Mouse (Mus musculus): ENCODE results near the gene Itpr3. TPM values are rescaled to one million over a fixed set of nuclear protein-coding genes. Genes with fewer than 3 reads are reported as not detected.

Itpr3 gene
- polyA plus RNA-seq, 1 experiment from 2014 or later: 0.41 TPM

DNA sequence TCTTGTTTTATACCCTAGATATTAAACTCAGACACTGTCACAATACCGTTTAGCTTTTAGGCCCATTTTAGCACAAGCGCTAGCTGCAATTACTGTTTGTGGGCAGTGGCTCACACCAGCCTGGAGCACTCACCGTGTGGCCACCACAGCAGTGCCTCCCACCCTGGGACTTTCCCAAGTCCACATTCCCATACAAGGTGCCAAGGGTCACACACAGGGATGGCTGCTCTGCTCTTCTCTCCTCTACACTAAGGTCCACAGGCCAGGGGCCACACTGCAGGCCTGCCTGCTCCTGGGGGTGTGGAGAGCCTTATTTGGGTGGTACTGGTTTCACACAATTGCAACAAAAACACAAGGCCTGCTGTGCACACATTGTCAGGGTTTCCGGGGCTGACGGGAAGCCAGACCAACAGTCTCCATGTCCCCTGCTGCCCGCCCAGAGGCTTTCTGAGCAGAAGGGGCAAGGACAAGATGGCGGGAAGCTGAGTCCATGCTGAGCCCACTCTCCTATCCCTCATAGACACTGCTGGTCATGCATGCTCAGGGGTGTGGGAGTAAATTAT is 66.8 kb downstream of the Itpr3 start:
- Histone ChIP-seq H3K36me3 (ENCODE audit: poor library complexity, severe bottlenecking) (peaks cover 33% of the 10 kb centered on the region), H3K27ac (no peak overlapping the region), H3K27me3 (no peaks in the 10 kb centered on the region), H3K9ac (no peak overlapping the region), H3K4me3 (no peak overlapping the region), H3K4me1 (peaks cover 46% of the 10 kb centered on the region), H3K9me3 (replicated peaks) (no peaks in the 10 kb centered on the region), H3K4me2 (no peak overlapping the region)
- no peak for ATAC-seq
- 80% methylated on average over 7 of the region's 7 CpGs for WGBS

DNA sequence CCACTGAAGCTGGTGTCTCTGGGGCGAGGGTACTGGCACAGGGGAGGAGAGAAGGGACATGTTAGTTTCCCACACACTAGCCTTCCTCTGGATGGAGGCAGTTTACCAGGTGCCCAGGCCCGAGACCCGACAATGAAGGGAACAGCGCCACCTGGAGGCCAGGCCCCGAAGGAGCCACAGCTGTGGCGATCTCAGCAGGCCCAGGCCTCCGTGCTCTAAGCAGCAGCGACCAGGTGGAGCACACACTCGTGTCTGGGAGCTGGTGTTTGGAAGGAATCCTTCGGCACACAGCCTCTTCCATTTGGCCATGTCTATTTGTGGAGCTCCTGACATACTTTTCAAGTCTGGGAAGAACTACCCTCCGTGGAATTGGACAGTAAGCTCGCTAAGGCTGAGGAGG is 68.1 kb downstream of the Itpr3 start:
- Histone ChIP-seq H3K36me3 (ENCODE audit: poor library complexity, severe bottlenecking) (peaks cover 33% of the 10 kb centered on the region), H3K4me1 (peaks cover 53% of the 10 kb centered on the region), H3K27ac (no peak overlapping the region), H3K9ac (no peak overlapping the region), H3K4me3 (no peak overlapping the region), H3K27me3 (no peaks in the 10 kb centered on the region), H3K4me2 (no peak overlapping the region), H3K9me3 (replicated peaks) (no peaks in the 10 kb centered on the region)
- WGBS: 34% methylated on average over 12 of the region's 12 CpGs
- ATAC-seq: no peak

DNA sequence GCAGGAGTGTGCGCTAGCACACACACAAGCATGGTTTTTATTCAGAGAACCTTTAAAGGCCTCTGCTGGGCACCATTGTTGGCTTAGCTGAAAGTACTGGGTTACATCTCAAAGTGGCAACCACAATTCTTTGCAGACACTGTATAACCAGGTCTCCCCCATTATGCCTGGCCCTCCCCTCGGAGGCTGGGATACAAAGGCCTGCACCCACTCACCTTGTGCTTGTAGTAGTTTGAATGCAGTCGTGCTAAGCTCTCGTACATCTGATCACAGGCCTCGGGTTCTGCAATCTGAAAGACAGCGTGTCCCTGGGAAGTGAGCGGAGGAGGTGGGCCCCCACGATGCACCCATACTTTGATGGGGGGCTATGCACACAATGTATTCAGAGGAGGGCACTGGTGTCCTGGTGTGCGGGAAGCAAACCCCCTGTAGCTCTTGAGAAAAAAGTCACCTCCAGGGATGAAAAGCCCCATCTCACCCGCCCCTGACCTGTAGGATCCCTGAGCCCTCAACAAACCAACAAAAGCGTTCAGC is 68.6 kb downstream of the Itpr3 start:
- 83% methylated on average over 11 of the region's 11 CpGs for WGBS
- peaks cover 33% of the 10 kb centered on the region for H3K36me3 ChIP-seq (ENCODE audit: poor library complexity, severe bottlenecking)
- H3K27me3 ChIP-seq: no peaks in the 10 kb centered on the region
- no peak for ATAC-seq
- H3K4me1 ChIP-seq: peaks cover 53% of the 10 kb centered on the region
- H3K27ac ChIP-seq: no peak overlapping the region
- H3K9ac ChIP-seq: 0 out of 2 replicates have a peak overlapping the region, but pooled peaks have one; percentile 6
- no peaks in the 10 kb centered on the region for H3K9me3 ChIP-seq (replicated peaks)
- H3K4me3 ChIP-seq: no peak overlapping the region
- H3K4me2 ChIP-seq: no peak overlapping the region

DNA sequence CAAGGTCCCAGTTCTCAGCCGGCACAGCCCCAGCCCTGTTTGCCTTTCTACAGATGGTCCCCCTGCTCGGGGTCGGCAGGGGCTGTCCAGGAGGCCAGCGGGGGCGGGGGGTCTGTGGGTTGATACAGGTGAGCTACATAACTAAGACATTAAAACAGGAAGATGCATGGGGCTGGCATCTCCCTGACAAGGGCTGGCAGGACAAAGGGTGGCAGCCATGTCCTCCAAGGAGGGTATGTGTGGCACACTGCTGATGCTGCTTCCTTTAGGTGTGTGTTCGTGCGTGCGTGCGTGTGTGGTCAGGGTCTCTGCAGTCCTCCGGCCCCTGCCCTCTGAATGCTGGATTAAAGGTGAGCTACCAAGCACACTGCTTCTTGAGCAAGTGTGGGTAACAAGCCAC is 69.9 kb downstream of the Itpr3 start:
- Histone ChIP-seq H3K9ac (no peak overlapping the region; the same call in 1 of the 2 replicates), H3K4me3 (no peak overlapping the region), H3K9me3 (replicated peaks) (no peaks in the 10 kb centered on the region), H3K27ac (no peak overlapping the region), H3K4me2 (no peak overlapping the region), H3K27me3 (no peaks in the 10 kb centered on the region), H3K4me1 (peaks cover 48% of the 10 kb centered on the region), H3K36me3 (ENCODE audit: poor library complexity, severe bottlenecking) (peaks cover 30% of the 10 kb centered on the region)
- no peak for ATAC-seq
- 87% methylated on average over 10 of the region's 10 CpGs for WGBS

DNA sequence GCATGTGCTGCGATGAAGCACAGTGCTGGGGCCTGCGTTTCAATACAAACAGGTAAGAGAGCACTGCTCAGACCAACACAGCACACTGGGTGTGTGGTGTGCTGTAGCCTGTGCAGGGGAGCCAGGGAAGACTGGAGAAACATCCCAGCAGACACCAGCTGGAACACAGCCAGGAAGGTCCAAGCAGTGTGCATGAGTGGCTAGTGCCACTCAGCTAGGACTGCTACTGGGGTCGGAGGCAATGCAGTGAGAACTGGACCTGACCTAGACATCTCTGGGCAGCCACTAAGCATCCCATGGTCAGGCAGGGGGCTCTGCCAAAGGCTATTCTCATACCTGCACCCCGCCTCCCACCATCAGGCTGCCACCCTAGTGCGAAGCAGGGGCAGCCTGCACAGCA is 71.1 kb downstream of the Itpr3 start:
- Histone ChIP-seq H3K9me3 (replicated peaks) (no peaks in the 10 kb centered on the region), H3K27ac (no peak overlapping the region), H3K9ac (no peak overlapping the region), H3K4me2 (no peak overlapping the region), H3K4me1 (peaks cover 55% of the 10 kb centered on the region), H3K36me3 (ENCODE audit: poor library complexity, severe bottlenecking) (peaks cover 18% of the 10 kb centered on the region), H3K4me3 (no peak overlapping the region), H3K27me3 (no peaks in the 10 kb centered on the region)
- WGBS: 95% methylated on average over 5 of the region's 5 CpGs
- ATAC-seq: no peak

DNA sequence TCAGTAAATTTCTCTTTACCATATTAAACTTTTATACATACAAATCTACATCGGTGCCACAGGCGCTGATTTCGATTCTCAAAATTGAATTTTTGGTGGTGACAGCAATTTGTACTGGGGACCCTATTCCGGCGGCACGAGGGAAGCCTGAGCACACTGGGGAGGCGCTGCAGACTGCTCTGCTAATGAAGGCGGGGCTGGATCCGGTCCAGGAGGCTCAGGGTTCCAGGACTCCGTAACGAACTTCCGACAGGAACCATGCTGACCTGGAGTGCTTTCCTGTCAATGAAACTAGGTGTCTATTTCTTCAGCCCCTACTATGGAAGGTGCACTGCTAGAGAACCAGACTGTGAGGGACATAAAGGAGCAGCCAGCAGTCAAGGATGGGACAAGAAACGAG is 72.2 kb downstream of the Itpr3 start:
- H3K27me3 ChIP-seq: no peaks in the 10 kb centered on the region
- no peak overlapping the region for H3K4me3 ChIP-seq
- WGBS: 69% methylated on average over 13 of the region's 13 CpGs
- H3K27ac ChIP-seq: no peak overlapping the region
- H3K4me2 ChIP-seq: no peak overlapping the region
- no peak overlapping the region for H3K9ac ChIP-seq
- ATAC-seq: no peak
- peaks cover 59% of the 10 kb centered on the region for H3K4me1 ChIP-seq
- no peaks in the 10 kb centered on the region for H3K9me3 ChIP-seq (replicated peaks)
- H3K36me3 ChIP-seq (ENCODE audit: poor library complexity, severe bottlenecking): peaks cover 7% of the 10 kb centered on the region; the same call in 1 of the 2 replicates

DNA sequence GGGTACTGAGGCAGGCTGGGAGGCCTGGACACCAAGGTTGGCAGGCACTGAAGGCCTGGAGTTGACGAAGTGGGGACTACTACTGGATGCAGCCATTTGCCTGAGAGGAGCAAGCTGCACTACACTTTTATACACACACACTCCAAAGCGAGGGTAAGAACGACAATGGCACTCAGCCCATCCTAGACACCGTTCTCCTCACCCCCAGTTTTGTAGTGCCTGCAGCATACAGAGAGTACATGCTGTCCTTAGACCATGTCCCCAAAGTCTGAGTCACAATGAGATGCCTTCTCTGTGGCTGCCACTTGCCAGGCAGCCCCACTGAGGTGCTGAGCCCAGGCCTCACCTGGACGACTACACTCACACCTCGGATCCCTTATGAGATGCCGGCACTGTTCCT is 72.7 kb downstream of the Itpr3 start:
- no peaks in the 10 kb centered on the region for H3K9me3 ChIP-seq (replicated peaks)
- no peaks in the 10 kb centered on the region for H3K27me3 ChIP-seq
- H3K4me3 ChIP-seq: no peak overlapping the region
- no peak overlapping the region for H3K4me2 ChIP-seq
- H3K9ac ChIP-seq: no peak overlapping the region
- no peak for ATAC-seq
- 89% methylated on average over 7 of the region's 7 CpGs for WGBS
- 0 out of 2 replicates have a peak, but pooled peaks cover 4% of the 10 kb centered on the region for H3K36me3 ChIP-seq (ENCODE audit: poor library complexity, severe bottlenecking)
- 0 out of 2 replicates have a peak overlapping the region, but pooled peaks have one; percentile 8 for H3K27ac ChIP-seq
- peaks cover 63% of the 10 kb centered on the region for H3K4me1 ChIP-seq

DNA sequence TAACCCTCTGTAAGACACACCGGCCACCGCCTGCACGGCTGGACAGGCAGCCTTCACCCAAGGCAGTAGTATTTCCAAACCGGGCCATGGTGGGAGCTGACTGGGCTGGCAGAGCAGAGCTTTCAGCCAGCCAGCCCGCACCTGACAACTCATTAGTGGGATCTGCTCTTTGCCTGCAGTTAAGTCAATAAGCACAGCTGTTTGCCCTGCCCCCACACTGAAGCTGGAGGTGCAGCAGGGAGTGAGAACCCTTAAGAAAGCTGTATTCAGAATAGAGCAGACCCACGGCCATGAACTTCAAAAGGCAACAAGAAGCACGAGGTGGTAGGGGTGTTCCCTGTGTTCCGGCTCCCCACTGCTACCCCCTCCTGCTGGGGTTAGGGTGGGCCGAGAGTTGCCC is 73.1 kb downstream of the Itpr3 start:
- ATAC-seq: no peak
- H3K9me3 ChIP-seq (replicated peaks): no peaks in the 10 kb centered on the region
- H3K4me1 ChIP-seq: peaks cover 65% of the 10 kb centered on the region
- no peaks in the 10 kb centered on the region for H3K27me3 ChIP-seq
- 0 out of 2 replicates have a peak overlapping the region, but pooled peaks have one; percentile 8 for H3K27ac ChIP-seq
- WGBS: 55% methylated on average over 9 of the region's 9 CpGs
- H3K4me2 ChIP-seq: no peak overlapping the region
- H3K4me3 ChIP-seq: no peak overlapping the region
- H3K9ac ChIP-seq: peak overlapping the region; percentile 45
- no peaks in the 10 kb centered on the region for H3K36me3 ChIP-seq (ENCODE audit: poor library complexity, severe bottlenecking)

DNA sequence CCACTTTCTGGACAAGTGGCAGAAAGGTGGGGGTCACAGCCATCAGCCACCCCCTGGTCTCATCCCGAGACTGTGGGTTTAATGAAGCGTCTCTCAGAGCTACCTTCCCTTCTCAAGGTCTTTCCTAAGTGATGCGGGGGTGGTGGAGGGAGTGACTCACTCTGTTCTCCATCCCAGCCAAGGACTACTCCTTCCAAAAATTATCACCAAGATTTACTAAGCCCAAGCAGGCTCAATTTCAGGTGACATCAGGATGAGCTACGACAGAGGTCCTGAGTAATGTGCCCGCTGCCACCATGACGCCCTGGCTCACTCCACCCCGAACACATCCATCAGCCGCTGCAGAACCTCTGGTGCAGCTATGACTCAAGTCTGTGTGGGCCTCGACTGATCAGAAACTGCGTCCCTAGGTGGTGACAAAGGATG is 74.1 kb downstream of the Itpr3 start:
- no peaks in the 10 kb centered on the region for H3K27me3 ChIP-seq
- H3K9me3 ChIP-seq (replicated peaks): no peaks in the 10 kb centered on the region
- no peak overlapping the region for H3K4me3 ChIP-seq
- whole genome bisulfite sequencing: 87% methylated on average over 10 of the region's 10 CpGs
- no peaks in the 10 kb centered on the region for H3K36me3 ChIP-seq (ENCODE audit: poor library complexity, severe bottlenecking)
- H3K4me1 ChIP-seq: peaks cover 58% of the 10 kb centered on the region
- H3K9ac ChIP-seq: no peak overlapping the region
- no peak overlapping the region for H3K4me2 ChIP-seq
- no peak overlapping the region for H3K27ac ChIP-seq
- no peak for ATAC-seq

DNA sequence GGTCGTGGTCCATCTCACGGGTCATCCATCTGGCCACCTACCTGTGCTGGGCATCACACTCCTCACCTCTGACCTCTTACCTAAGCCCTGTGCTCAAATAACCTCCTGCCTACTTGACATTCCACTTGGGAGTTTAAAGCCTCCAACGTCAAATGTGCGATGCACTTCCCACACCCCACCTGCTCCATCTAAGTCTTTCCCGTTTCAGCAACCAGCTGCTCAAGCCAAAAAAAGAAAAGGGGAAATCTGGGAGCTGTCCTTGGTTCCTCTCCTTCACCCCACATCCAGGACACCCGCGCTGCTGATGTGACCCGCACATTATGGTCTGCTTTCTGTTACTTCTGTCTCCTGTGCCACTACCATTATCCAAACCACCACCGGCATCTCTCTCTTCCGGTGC is 75.1 kb downstream of the Itpr3 start:
- Histone ChIP-seq H3K27me3 (no peaks in the 10 kb centered on the region), H3K4me2 (no peak overlapping the region), H3K9ac (no peak overlapping the region), H3K9me3 (replicated peaks) (no peaks in the 10 kb centered on the region), H3K4me1 (peaks cover 58% of the 10 kb centered on the region), H3K27ac (no peak overlapping the region), H3K4me3 (no peak overlapping the region), H3K36me3 (ENCODE audit: poor library complexity, severe bottlenecking) (no peaks in the 10 kb centered on the region)
- no peak for ATAC-seq
- WGBS: 93% methylated on average over 10 of the region's 10 CpGs

DNA sequence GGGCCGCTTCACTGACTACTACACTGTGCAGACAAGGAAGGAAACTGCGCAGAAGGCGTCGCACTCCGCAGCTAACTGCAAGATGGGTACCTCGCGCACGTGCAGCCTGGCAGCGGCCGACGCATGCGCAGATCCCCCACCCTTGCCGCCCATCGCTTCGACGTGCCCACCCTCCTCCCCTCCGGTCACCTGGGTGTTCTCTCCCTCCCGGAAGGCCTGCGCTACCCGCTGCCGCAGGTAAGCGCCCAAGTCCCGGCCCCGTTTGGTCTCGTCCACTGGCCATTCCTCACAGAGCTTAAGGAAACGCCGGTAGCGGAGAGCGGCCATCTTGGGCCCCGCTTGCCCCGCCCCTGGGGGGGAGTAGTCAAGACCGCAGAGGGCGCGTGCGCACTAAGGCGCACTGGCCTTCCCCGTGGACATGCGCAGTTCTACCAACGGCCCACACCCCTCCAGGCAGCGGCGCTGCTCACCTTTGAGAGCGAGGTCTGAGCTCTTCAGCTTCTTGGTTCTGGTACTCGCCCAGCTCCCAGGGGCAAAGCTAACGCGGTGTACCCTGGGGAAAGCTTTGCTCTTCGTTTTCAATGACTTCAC is 76.5 kb downstream of the Itpr3 start, which contains the start of gene Uqcc2:
Gene Uqcc2 (minus strand): TSS at position 366 of the 591 bp plus-strand sequence.
- Histone ChIP-seq H3K9ac (peak within 1 kb of the TSS; percentile 82), H3K9me3 (replicated peaks) (no peaks in the 10 kb centered on the region), H3K4me2 (peak within 1 kb of the TSS; percentile 58), H3K27me3 (no peaks in the 10 kb centered on the region), H3K4me1 (peaks cover 54% of the 10 kb centered on the region), H3K4me3 (peak within 1 kb of the TSS; percentile 67), H3K27ac (peak within 1 kb of the TSS; percentile 69), H3K36me3 (ENCODE audit: poor library complexity, severe bottlenecking) (no peaks in the 10 kb centered on the region)
- WGBS: under 1% methylated on average over 46 of the region's 46 CpGs
- ATAC-seq: peak; percentile 92

DNA sequence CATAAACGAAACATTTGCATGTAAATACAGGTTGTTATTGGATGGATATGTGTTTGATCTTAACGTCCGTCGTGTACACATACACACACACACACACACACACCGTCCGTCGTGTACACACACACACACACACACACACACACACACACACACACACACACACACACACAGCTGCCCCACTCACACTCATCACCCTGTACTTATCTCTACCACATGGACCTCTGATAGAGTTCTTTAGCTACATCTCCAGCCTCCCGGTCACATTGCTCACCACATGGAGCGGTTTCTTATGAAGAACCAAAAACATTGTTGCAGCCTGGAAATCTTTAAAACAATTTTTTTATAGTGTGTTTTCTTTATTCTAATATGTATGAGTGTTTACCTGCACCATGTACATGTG is 77.1 kb downstream of the Itpr3 start:
- Histone ChIP-seq H3K4me1 (peaks cover 59% of the 10 kb centered on the region), H3K9ac (no peak overlapping the region; the same call in 1 of the 2 replicates), H3K9me3 (replicated peaks) (no peaks in the 10 kb centered on the region), H3K27me3 (no peaks in the 10 kb centered on the region), H3K4me3 (peak overlapping the region; percentile 67), H3K36me3 (ENCODE audit: poor library complexity, severe bottlenecking) (no peaks in the 10 kb centered on the region), H3K27ac (peak overlapping the region; percentile 69; the same call in 1 of the 2 replicates), H3K4me2 (peak overlapping the region; percentile 58)
- 32% methylated on average over 9 of the region's 9 CpGs for WGBS
- ATAC-seq: peak; percentile 28

Data from forebrain, embryonic 13.5 days (tissue).